Mouse (Mus musculus) kidney, adult 2 months (tissue): ENCODE results near the gene Slc24a2.

ENCODE experiments used
- CTCF ChIP-seq: fragments of 200-500 bp; conservative IDR thresholded peaks from 2 replicates; pipeline ENCODE4 v1.5.1; 2011; ENCODE audit warnings: low read depth, mild to moderate bottlenecking, control low read depth, low read length, moderate library complexity, mixed read lengths; ENCODE audit not compliant: insufficient read depth, insufficient read length
- POLR2A ChIP-seq: fragments of 200-500 bp; IDR thresholded peaks from one replicate; pipeline ENCODE4 v1.6.1; 2011; ENCODE audit warnings: low read depth, low read length, control low read depth

DNA sequence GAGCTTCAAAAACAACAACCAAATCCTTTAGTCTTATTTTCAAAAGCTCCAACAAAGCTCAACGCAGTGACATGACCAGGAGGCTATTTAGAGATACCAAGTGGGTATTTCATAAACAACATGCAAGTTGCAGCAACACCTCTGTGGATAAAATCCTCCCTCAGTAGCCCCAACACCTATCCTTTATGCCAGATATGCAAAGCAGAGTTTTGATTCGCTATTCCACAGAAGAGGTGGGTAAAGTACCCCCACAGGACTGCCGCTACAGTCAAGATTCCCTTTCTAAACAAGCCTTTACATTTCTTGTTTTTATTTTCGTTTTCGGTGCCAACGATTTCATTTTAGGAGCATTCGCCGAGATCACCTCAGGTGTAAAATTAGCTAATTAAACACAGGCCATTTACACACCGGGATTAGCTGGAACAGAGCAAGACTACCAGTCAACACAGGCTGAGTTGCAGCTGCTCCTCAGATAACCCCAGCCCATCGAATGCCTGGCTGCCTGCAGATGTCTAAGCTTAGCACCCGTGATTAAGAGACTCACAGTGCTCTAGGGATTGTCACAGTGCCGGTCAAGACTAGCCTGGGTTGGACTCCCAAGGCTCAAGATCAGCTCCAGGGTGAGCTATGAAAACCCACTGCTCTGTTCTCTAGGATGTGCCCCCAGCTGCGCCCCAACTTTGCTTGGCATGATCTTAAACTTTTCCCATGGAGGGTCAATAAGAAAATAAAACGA is 885 bp downstream of the Slc24a2 start:
- TF ChIP-seq CTCF (no peak), POLR2A (no peak)
